8 mouse cellular contexts compared by ENCODE assay signal in the genomic region with DNA sequence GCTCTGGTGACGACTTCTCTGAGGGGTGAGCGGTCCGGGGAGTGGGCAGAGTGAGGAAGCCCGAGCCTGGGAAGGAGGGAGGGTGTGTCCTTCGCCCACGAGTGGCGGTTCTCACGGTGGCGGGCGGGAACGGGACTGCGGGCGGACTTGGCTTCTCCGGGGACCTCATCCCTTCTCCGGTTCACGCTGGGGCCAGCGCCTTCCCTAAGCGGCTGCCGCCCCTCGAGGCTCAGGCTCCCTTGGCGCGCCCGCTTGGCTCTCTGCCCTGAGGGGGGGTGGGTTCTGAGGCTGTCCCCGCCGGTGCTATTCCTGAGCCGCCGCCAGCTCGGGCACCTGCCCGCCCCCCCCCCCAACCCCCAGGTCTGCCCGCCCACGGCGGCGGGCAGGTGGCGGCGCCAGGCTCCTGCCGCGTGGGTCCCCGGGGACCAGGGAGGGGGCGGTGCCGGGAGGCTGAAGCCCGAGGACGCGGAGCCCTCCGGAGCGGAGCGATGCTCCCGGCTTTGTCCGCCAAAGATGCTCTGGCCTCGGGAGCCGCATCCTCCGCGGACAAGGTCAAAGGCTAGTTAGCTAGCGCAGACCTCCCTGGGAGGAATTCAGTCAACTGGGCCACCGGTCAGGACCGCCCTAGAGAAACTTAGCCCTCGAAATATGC. TPM values are rescaled to one million over a fixed set of nuclear protein-coding genes. Genes with fewer than 3 reads are reported as not detected.
A peak's percentile ranks its signal among the peaks of the same experiment; 100 is the strongest.
DNase-seq lines count a peak whose midpoint lies in the region; ATAC-seq and TF ChIP-seq lines count a peak whose summit lies in the region.

No protein-coding gene starts in this region.

- no peaks in the 10 kb centered on the region for H3K4me1 ChIP-seq in limb, embryonic 14.5 days (ENCODE audit: control insufficient read depth, insufficient read depth, low read length)
- peaks cover 5% of the 10 kb centered on the region for H3K4me1 ChIP-seq in neural tube, embryonic 13.5 days (replicated peaks)

- no peaks in the 10 kb centered on the region for H3K27me3 ChIP-seq in limb, embryonic 14.5 days (ENCODE audit: control insufficient read depth, insufficient read depth, low read length)
- peaks cover 3% of the 10 kb centered on the region; the same call in 1 of the 2 replicates for H3K27me3 ChIP-seq in neural tube, embryonic 13.5 days

- H3K27ac ChIP-seq in limb, embryonic 14.5 days (replicated peaks; ENCODE audit: low read depth, low read length), result peak overlapping the region; percentile 58; the same call in 1 of the 2 replicates
- peak overlapping the region; percentile 84 for H3K27ac ChIP-seq in neural tube, embryonic 13.5 days (replicated peaks)

- no peaks in the 10 kb centered on the region for H3K36me3 ChIP-seq in limb, embryonic 14.5 days (ENCODE audit: control insufficient read depth, insufficient read depth, low read length)
- H3K36me3 ChIP-seq in neural tube, embryonic 13.5 days, result no peaks in the 10 kb centered on the region

- 12% methylated on average over 16 of the region's 56 CpGs for WGBS in limb, embryonic 14.5 days
- WGBS in neural tube, embryonic 13.5 days, result 14% methylated on average over 31 of the region's 56 CpGs

- peak; percentile 59 for ATAC-seq in limb, embryonic 14.5 days (ENCODE audit: low FRiP score, low read depth)
- peak; percentile 85 for ATAC-seq in neural tube, embryonic 13.5 days (ENCODE audit: low read depth)

- peak overlapping the region; percentile 48 for H3K4me2 ChIP-seq in limb, embryonic 14.5 days (replicated peaks; ENCODE audit: low read depth, low read length, severe bottlenecking)
- H3K4me2 ChIP-seq in neural tube, embryonic 13.5 days, result peak overlapping the region; percentile 57

- intact Hi-C loops in heart, postnatal 14 days (cut with DNase I), result loop anchor here (5.0 to 10.0 kb wide), 4 partner anchors 74 to 582 kb away; no protein-coding TSS in a partner anchor

- H3K4me3 ChIP-seq in limb, embryonic 14.5 days (replicated peaks; ENCODE audit: low read length), result peak overlapping the region; percentile 58
- peak overlapping the region; percentile 60 for H3K4me3 ChIP-seq in neural tube, embryonic 13.5 days

- TF ChIP-seq POLR2A in limb, embryonic 14.5 days (IDR thresholded peaks at IDR 0.05; ENCODE audit: borderline replicate concordance, extremely low read depth, insufficient read depth, insufficient read length), result no peak

- H3K9me3 ChIP-seq in limb, embryonic 14.5 days (ENCODE audit: control insufficient read depth, low read length), result no peaks in the 10 kb centered on the region
- no peaks in the 10 kb centered on the region for H3K9me3 ChIP-seq in neural tube, embryonic 13.5 days

- peak; percentile 23 for DNase-seq in embryo, embryonic 10 days (ENCODE audit: low spot score)
- DNase-seq in embryo, embryonic 9.5 days (ENCODE audit: extremely low spot score), result no peak
- peak; percentile 67 for DNase-seq in A20 (ENCODE audit: low read depth, low spot score)
- DNase-seq in embryo, embryonic 11.5 days (ENCODE audit: low read depth, low spot score), result peak; percentile 16
- peak; percentile 36 to 42 for DNase-seq in heart, postnatal 14 days
- DNase-seq in limb, embryonic 14.5 days (ENCODE audit: low spot score), result no peak
- no peak for DNase-seq in ovary, postnatal 14 days (ENCODE audit: low spot score)

- peak overlapping the region; percentile 63 for H3K9ac ChIP-seq in limb, embryonic 14.5 days (ENCODE audit: low read depth, low read length, severe bottlenecking)
- peak overlapping the region; percentile 75 for H3K9ac ChIP-seq in neural tube, embryonic 13.5 days

RNA-seq across cellular contexts. Expression of gene Bclaf3, which starts 6.4 kb away (rescaled TPM):
- 1 to 10 TPM; 4.1 to 4.9 TPM for total RNA-seq in heart, postnatal 14 days (2021)
- 13.8 and 17.1 TPM in 2 replicates for polyA plus RNA-seq in limb, embryonic 14.5 days (2012; rRNA removed)
- 19.0 and 21.2 TPM in 2 replicates for polyA plus RNA-seq in limb, embryonic 14.5 days (2014; fragmentation: Nextera tagmentation; extraction: Ambion mirVana)
- 27.4 and 28.3 TPM in 2 replicates for polyA plus RNA-seq in neural tube, embryonic 13.5 days (2015; fragmentation: Nextera tagmentation; extraction: Ambion mirVana)

Comparison
In these comparisons a context has a peak if more than half of its experiments do, and no peak if none do; other contexts are left out.
1. DNase-seq: peak in embryo, embryonic 10 days (single experiment), A20 (single experiment), embryo, embryonic 11.5 days (single experiment) and heart, postnatal 14 days (2 of 2); none in embryo, embryonic 9.5 days (single experiment), limb, embryonic 14.5 days (single experiment) and ovary, postnatal 14 days (single experiment).